ENCODE assay signal across 8 mouse cellular contexts in the genomic region with DNA sequence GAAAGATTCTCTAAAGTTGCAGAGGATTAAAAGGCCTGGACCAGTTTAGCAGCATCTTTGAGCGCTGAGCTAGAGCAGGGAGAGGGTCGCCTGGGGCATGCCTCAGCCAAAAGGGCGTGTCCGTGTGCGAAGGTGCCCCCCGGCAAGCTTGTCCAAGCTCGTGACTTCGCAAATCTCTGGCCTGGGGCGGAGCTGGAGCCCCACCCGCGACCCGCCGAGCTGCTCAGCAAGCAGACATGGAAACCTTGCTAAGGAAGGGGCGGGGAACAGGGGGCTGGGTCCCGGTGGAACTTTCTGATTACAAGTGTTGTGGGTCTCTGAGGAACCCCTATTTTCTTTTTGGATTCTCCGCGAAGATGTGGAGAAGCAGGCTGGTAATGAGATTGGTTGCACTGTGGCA.
DNase-seq lines count a peak whose midpoint lies in the region; ATAC-seq and TF ChIP-seq lines count a peak whose summit lies in the region.

No protein-coding gene starts in this region.

- 0 out of 2 replicates have a peak, but pooled peaks have one; percentile 11 for ATAC-seq in hindbrain, embryonic 12.5 days (ENCODE audit: low FRiP score)
- ATAC-seq in midbrain, embryonic 16.5 days: no peak

- WGBS in hindbrain, embryonic 12.5 days: 0% methylated on average over 17 of the region's 17 CpGs
- WGBS in midbrain, embryonic 16.5 days: 0% methylated on average over 17 of the region's 17 CpGs

- DNase-seq in layer of hippocampus, adult 2 months (ENCODE audit: low spot score in 2 of 2): peak in 1 of 2 experiments; percentile 30
- DNase-seq in layer of hippocampus, adult 18-20 months (ENCODE audit: low spot score in 2 of 2): no peak
- DNase-seq in embryo, embryonic 11 days: peak; percentile 46
- DNase-seq in spleen, postnatal 10 days (ENCODE audit: low spot score in 2 of 2): no peak
- DNase-seq in gastrocnemius, postnatal 14 days: no peak
- no peak for DNase-seq in heart, adult 9 months (ENCODE audit: low spot score in 2 of 2)

- H3K9ac ChIP-seq in hindbrain, embryonic 12.5 days: peak overlapping the region; percentile 61
- peak overlapping the region; percentile 77 for H3K9ac ChIP-seq in midbrain, embryonic 16.5 days (ENCODE audit: low read depth, low read length)

- H3K4me3 ChIP-seq in layer of hippocampus, adult 2 months: peak overlapping the region; percentile 60
- peak overlapping the region; percentile 47 for H3K4me3 ChIP-seq in hindbrain, embryonic 12.5 days
- peak overlapping the region; percentile 56 for H3K4me3 ChIP-seq in midbrain, embryonic 16.5 days (ENCODE audit: low read depth, low read length)

- H3K36me3 ChIP-seq in hindbrain, embryonic 12.5 days: no peaks in the 10 kb centered on the region
- no peaks in the 10 kb centered on the region for H3K36me3 ChIP-seq in midbrain, embryonic 16.5 days (ENCODE audit: control insufficient read depth, insufficient read depth, low read length)

- H3K4me1 ChIP-seq in hindbrain, embryonic 12.5 days: peaks cover 19% of the 10 kb centered on the region
- peaks cover 9% of the 10 kb centered on the region for H3K4me1 ChIP-seq in midbrain, embryonic 16.5 days (ENCODE audit: control insufficient read depth, insufficient read depth, low read length)

- no peak for TF ChIP-seq CTCF in layer of hippocampus, adult 2 months (conservative IDR thresholded peaks at IDR 0.05)

- intact Hi-C loops in gastrocnemius, postnatal 14 days (cut with DNase I; ENCODE audit: low total_unique reads): no loop called here

- peak overlapping the region; percentile 96 for H3K4me2 ChIP-seq in hindbrain, embryonic 12.5 days (replicated peaks)
- peak overlapping the region; percentile 94 for H3K4me2 ChIP-seq in midbrain, embryonic 16.5 days (ENCODE audit: low read length)

- no peaks in the 10 kb centered on the region for H3K9me3 ChIP-seq in hindbrain, embryonic 12.5 days (replicated peaks)
- H3K9me3 ChIP-seq in midbrain, embryonic 16.5 days (replicated peaks; ENCODE audit: control insufficient read depth, low read length, poor library complexity, severe bottlenecking): no peaks in the 10 kb centered on the region

- H3K27ac ChIP-seq in layer of hippocampus, adult 2 months: peak overlapping the region; percentile 80
- 0 out of 2 replicates have a peak overlapping the region, but pooled peaks have one; percentile 23 for H3K27ac ChIP-seq in hindbrain, embryonic 12.5 days
- H3K27ac ChIP-seq in midbrain, embryonic 16.5 days (ENCODE audit: low read length): peak overlapping the region; percentile 83

- H3K27me3 ChIP-seq in hindbrain, embryonic 12.5 days: peaks cover 22% of the 10 kb centered on the region
- no peaks in the 10 kb centered on the region for H3K27me3 ChIP-seq in midbrain, embryonic 16.5 days (ENCODE audit: control insufficient read depth, insufficient read depth, low read depth, low read length)

Comparison
In these comparisons a context has a peak if more than half of its experiments do, and no peak if none do; other contexts are left out.
1. H3K27ac ChIP-seq: peak in every context shown above with its lines; median percentile 83 in midbrain, embryonic 16.5 days; 80 in layer of hippocampus, adult 2 months; 23 in hindbrain, embryonic 12.5 days.